Mouse (Mus musculus) brain, embryonic 14.5 days (tissue): ENCODE results near the gene Hoga1.

Source experiments
- CTCF ChIP-seq: fragments of 200-500 bp; IDR thresholded peaks from 2 replicates; pipeline ENCODE4 v1.5.1; 2012; ENCODE audit warnings: inconsistent platforms, mild to moderate bottlenecking, moderate library complexity, borderline replicate concordance; ENCODE audit not compliant: insufficient read depth, insufficient read length; ENCODE audit errors: extremely low read depth
- POLR2A ChIP-seq: fragments of 200-500 bp; IDR thresholded peaks from 2 replicates; pipeline ENCODE4 v1.6.1; 2012; ENCODE audit warnings: mild to moderate bottlenecking, inconsistent platforms, borderline replicate concordance; ENCODE audit not compliant: poor library complexity, insufficient read depth, insufficient read length, severe bottlenecking; ENCODE audit errors: extremely low read depth

DNA sequence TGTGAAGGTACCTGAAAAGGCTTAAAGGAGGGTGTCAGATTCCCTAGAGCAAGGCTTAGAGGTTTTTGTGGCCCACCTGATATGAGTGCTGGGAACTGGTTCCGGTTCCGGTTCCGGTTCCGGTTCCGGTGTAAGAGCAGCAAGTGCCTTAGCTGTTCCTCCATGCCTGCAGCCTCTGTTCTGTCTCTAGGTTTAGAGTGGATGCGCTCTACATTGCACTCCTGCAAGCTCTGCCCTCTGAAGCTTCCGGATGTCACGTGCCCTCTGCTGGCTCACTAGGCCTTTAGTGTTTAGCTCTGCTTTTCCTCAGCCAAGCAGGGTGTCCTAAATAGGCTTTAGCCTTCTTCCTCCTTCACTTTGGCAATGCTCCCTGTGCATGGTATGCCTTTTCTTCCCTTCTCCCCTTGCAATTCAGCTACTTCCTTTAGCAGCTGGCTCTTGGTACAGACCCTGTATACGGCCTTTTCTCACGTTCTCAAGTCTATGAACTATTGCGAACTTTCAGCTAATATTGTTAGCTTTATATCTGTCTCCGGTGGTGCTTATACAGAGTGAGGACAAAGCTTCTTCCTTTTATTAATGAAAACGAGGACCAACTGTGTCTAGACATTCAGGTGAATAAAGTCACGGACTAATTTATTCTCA lies 43.8 kb downstream of the Hoga1 start:
- TF ChIP-seq CTCF (no peak), POLR2A (no peak)
